Mouse (Mus musculus) embryonic facial prominence, embryonic 11.5 days (tissue): ENCODE results near the gene Cdc42bpb. TPM values are rescaled to one million over a fixed set of nuclear protein-coding genes. Genes with fewer than 3 reads are reported as not detected.

Experiments used
- ATAC-seq: fragments of 200-750 bp; cut with Nextera tagmentation; replicated peaks from 2 replicates; pipeline ENCODE4 v1.8.0; 2017; ENCODE audit warnings: low read depth; ENCODE audit not compliant: insufficient number of reproducible peaks, low FRiP score, low TSS enrichment
- DNase-seq: peaks from one replicate; pipeline ENCODE4 v3.0.0-alpha.2; 2015; ENCODE audit warnings: low spot score
- H3K27ac ChIP-seq: fragments of 300-500 bp; sonication (generic); replicated peaks from 2 replicates; pipeline ENCODE4 v1.5.1; 2014; ENCODE audit warnings: mild to moderate bottlenecking, low read depth, low read length, control low read depth
- H3K27me3 ChIP-seq: fragments of 300-500 bp; sonication (generic); 2 replicates; pipeline ENCODE4 v1.6.1; 2014; ENCODE audit warnings: mild to moderate bottlenecking, low read length, moderate library complexity, mixed read lengths; ENCODE audit not compliant: control insufficient read depth, insufficient read depth
- H3K36me3 ChIP-seq: fragments of 300-500 bp; sonication (generic); replicated peaks from 2 replicates; pipeline ENCODE4 v1.6.1; 2014; ENCODE audit warnings: low read depth, mild to moderate bottlenecking, low read length, moderate library complexity, mixed read lengths; ENCODE audit not compliant: control insufficient read depth, insufficient read depth
- H3K4me1 ChIP-seq: fragments of 300-500 bp; sonication (generic); 2 replicates; pipeline ENCODE4 v1.6.1; 2014; ENCODE audit warnings: low read length, mixed read lengths; ENCODE audit not compliant: control insufficient read depth, insufficient read depth
- H3K4me2 ChIP-seq: fragments of 300-500 bp; sonication (generic); 2 replicates; pipeline ENCODE4 v1.6.1; 2014; ENCODE audit warnings: low read depth, mild to moderate bottlenecking, control low read depth, low read length, moderate library complexity
- H3K4me3 ChIP-seq: fragments of 300-500 bp; sonication (generic); 2 replicates; pipeline ENCODE4 v1.5.1; 2014; ENCODE audit warnings: low read depth, low read length, control low read depth
- H3K9ac ChIP-seq: fragments of 300-500 bp; sonication (generic); replicated peaks from 2 replicates; pipeline ENCODE4 v1.6.1; 2014; ENCODE audit warnings: mild to moderate bottlenecking, control low read depth, low read length
- H3K9me3 ChIP-seq: fragments of 300-500 bp; sonication (generic); replicated peaks from 2 replicates; pipeline ENCODE4 v1.6.1; 2016; ENCODE audit warnings: mild to moderate bottlenecking, low read length, inconsistent platforms, mixed read lengths; ENCODE audit not compliant: control insufficient read depth
- WGBS: fragments of 180-500 bp; shearing (Covaris S2); extraction: QIAGEN DNeasy Blood & Tissue Kit; methylation state at CpG from one replicate; pipeline ENCODE4 v1.1.7; 2014; 5-methylcytosine and 5-hydroxymethylcytosine counted together
- polyA plus RNA-seq: library from polyadenylated mRNA; unstranded; fragments of >200 nt; fragmentation: Nextera tagmentation; extraction: Ambion mirVana; gene quantifications from 2 replicates; pipeline ENCODE4 v1.2.1, GENCODE M21; 2014

The Cdc42bpb gene
- polyA plus RNA-seq, 1 experiment from 2014 or later: 19.9 TPM

GRCm38 (mm10) chr12:111251227-111251626, 126.3 kb downstream of the Cdc42bpb start:
- Histone ChIP-seq H3K36me3 (peaks cover 2% of the 10 kb centered on the region), H3K27me3 (no peaks in the 10 kb centered on the region), H3K9ac (no peak overlapping the region), H3K4me2 (no peak overlapping the region), H3K27ac (no peak overlapping the region), H3K4me1 (no peaks in the 10 kb centered on the region), H3K4me3 (no peak overlapping the region), H3K9me3 (no peaks in the 10 kb centered on the region)
- ATAC-seq (no peak), DNase-seq (no peak)
- 71% methylated on average over 9 of the region's 9 CpGs for WGBS

- no peak overlapping the region for H3K4me2 ChIP-seq
- no peaks in the 10 kb centered on the region for H3K27me3 ChIP-seq
- ATAC-seq (no peak), DNase-seq (no peak)
- WGBS: 81% methylated on average over 8 of the region's 8 CpGs
- no peak overlapping the region for H3K27ac ChIP-seq
- H3K4me1 ChIP-seq: no peaks in the 10 kb centered on the region
- H3K4me3 ChIP-seq: no peak overlapping the region
- H3K9me3 ChIP-seq: no peaks in the 10 kb centered on the region
- no peak overlapping the region for H3K9ac ChIP-seq
- peaks cover 2% of the 10 kb centered on the region for H3K36me3 ChIP-seq
Measured at GRCm38 (mm10) chr12:111250116-111250515, 127.4 kb downstream of the Cdc42bpb start.

GRCm38 (mm10) chr12:111249095-111249494, 128.4 kb downstream of the Cdc42bpb start:
- Histone ChIP-seq H3K4me3 (no peak overlapping the region), H3K4me2 (no peak overlapping the region), H3K9me3 (no peaks in the 10 kb centered on the region), H3K9ac (no peak overlapping the region), H3K36me3 (peaks cover 2% of the 10 kb centered on the region), H3K27me3 (no peaks in the 10 kb centered on the region), H3K4me1 (no peaks in the 10 kb centered on the region), H3K27ac (no peak overlapping the region)
- DNase-seq (no peak), ATAC-seq (no peak)
- 47% methylated on average over 3 of the region's 3 CpGs for WGBS

- Histone ChIP-seq H3K4me2 (no peak overlapping the region), H3K36me3 (peaks cover 2% of the 10 kb centered on the region; the same call in 1 of the 2 replicates), H3K9ac (no peak overlapping the region), H3K9me3 (no peaks in the 10 kb centered on the region), H3K27me3 (no peaks in the 10 kb centered on the region), H3K4me3 (no peak overlapping the region), H3K27ac (no peak overlapping the region), H3K4me1 (no peaks in the 10 kb centered on the region)
- no peak for DNase-seq
- no peak for ATAC-seq
- 91% methylated on average over 9 of the region's 9 CpGs for WGBS
Measured at GRCm38 (mm10) chr12:111246808-111247464, 130.6 kb downstream of the Cdc42bpb start.

GRCm38 (mm10) chr12:111245070-111245469, 132.4 kb downstream of the Cdc42bpb start:
- 85% methylated on average over 6 of the region's 6 CpGs for WGBS
- Histone ChIP-seq H3K4me1 (no peaks in the 10 kb centered on the region), H3K4me2 (no peak overlapping the region), H3K36me3 (peaks cover 2% of the 10 kb centered on the region; the same call in 1 of the 2 replicates), H3K27ac (no peak overlapping the region), H3K27me3 (no peaks in the 10 kb centered on the region), H3K4me3 (no peak overlapping the region), H3K9me3 (no peaks in the 10 kb centered on the region), H3K9ac (no peak overlapping the region)
- DNase-seq (no peak), ATAC-seq (no peak)

GRCm38 (mm10) chr12:111243733-111244132, 133.8 kb downstream of the Cdc42bpb start:
- ATAC-seq: no peak
- no peak overlapping the region for H3K27ac ChIP-seq
- DNase-seq: no peak
- no peaks in the 10 kb centered on the region for H3K9me3 ChIP-seq
- WGBS: 91% methylated on average over 12 of the region's 12 CpGs
- no peak overlapping the region for H3K9ac ChIP-seq
- H3K27me3 ChIP-seq: no peaks in the 10 kb centered on the region
- H3K4me3 ChIP-seq: no peak overlapping the region
- no peak overlapping the region for H3K4me2 ChIP-seq
- peaks cover 2% of the 10 kb centered on the region; the same call in 1 of the 2 replicates for H3K36me3 ChIP-seq
- H3K4me1 ChIP-seq: no peaks in the 10 kb centered on the region

Other genes with a start within 250 kb of the Cdc42bpb start
- gene Traf3, start 211.3 kb downstream of the Cdc42bpb start, polyA plus RNA-seq: 8.3 and 10.2 TPM in 2 replicates
- gene 4930595D18Rik, start 193.2 kb downstream of the Cdc42bpb start, polyA plus RNA-seq: not detected in 2 replicates
- 0.28 TPM in 1 of 2 replicates, not detected in the other for gene Amn, start 106.6 kb downstream of the Cdc42bpb start, polyA plus RNA-seq
- gene Lbhd2, start 29.1 kb upstream of the Cdc42bpb start, polyA plus RNA-seq: 0.45 TPM in 1 of 2 replicates, not detected in the other
- gene Exoc3l4, start 39.3 kb upstream of the Cdc42bpb start, polyA plus RNA-seq: 6.3 and 7.3 TPM in 2 replicates
- 4.6 and 4.8 TPM in 2 replicates for gene Tnfaip2, start 64.8 kb upstream of the Cdc42bpb start, polyA plus RNA-seq
- gene Gm266, start 108.1 kb upstream of the Cdc42bpb start, polyA plus RNA-seq: 23.9 and 27.9 TPM in 2 replicates
- gene Eif5, start 160.3 kb upstream of the Cdc42bpb start, polyA plus RNA-seq: 690 and 721 TPM in 2 replicates
- 63.4 and 70.5 TPM in 2 replicates for gene Mark3, start 196.8 kb upstream of the Cdc42bpb start, polyA plus RNA-seq